Mouse (Mus musculus): ENCODE measurements at regions not wholly inside any gene's neighbourhood (a gene's known extent, or its start where the extent isn't known, plus 50 kb on each side); places are given as distances from the start of the nearest gene placed in this dataset.

DNA sequence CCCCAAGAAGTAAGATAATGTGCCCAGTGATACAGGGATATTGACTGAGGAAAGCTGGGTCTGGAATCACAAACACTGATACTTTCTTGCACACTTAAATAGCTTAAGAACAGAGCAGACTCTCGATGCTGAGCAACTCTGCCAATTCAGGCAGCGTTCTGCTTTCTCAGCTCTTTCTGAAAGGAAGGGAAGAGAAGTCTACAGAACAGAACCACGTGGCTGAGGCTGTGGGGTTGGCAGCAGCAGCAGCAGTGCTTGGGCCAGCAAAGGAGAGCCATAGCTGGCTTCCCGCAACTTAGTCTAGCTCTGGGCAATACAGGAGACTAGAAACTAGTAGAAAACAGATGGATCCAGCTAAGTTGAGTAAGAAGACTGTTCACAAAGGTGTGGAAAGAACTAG lies 89.8 kb upstream of the Ypel5 start:
- TF ChIP-seq CTCF (IDR thresholded peaks at IDR 0.05; ENCODE audit: low read depth, low read length): no peak
- TF ChIP-seq POLR2A (IDR thresholded peaks at IDR 0.05; ENCODE audit: borderline replicate concordance, low read depth, low read length): no peak

Measured in bone marrow macrophage, adult 2 months (primary cell).